Mouse (Mus musculus) MEL (cell line): ENCODE results near the gene Ltv1.
A peak's percentile ranks its signal among the peaks of the same experiment; 100 is the strongest.

Experiments used
- HCFC1 ChIP-seq: IDR thresholded peaks from 2 replicates; pipeline ENCODE4 v1.6.1; 2012; ENCODE audit warnings: low read depth, mild to moderate bottlenecking, inconsistent platforms, low read length, improper control_type of control experiment, moderate library complexity
- ZC3H11A ChIP-seq: IDR thresholded peaks from 2 replicates; pipeline ENCODE4 v1.6.1; 2012; ENCODE audit warnings: low read depth, mild to moderate bottlenecking, inconsistent platforms, low read length, improper control_type of control experiment

GRCm38 (mm10) chr10:13192731-13193351, at the start of gene Ltv1:
- TF ChIP-seq HCFC1 (peak; percentile 81), ZC3H11A (no peak)
